Mouse (Mus musculus) right cerebral cortex, postnatal 10 days (tissue): ENCODE measurements around the gene Zic1.

ENCODE experiments used
- DNase-seq, 2 experiments: peaks; one replicate each; pipeline ENCODE4 v3.0.0; 2021; ENCODE audit warnings: low spot score in 2 of 2

Zic1 gene

DNA sequence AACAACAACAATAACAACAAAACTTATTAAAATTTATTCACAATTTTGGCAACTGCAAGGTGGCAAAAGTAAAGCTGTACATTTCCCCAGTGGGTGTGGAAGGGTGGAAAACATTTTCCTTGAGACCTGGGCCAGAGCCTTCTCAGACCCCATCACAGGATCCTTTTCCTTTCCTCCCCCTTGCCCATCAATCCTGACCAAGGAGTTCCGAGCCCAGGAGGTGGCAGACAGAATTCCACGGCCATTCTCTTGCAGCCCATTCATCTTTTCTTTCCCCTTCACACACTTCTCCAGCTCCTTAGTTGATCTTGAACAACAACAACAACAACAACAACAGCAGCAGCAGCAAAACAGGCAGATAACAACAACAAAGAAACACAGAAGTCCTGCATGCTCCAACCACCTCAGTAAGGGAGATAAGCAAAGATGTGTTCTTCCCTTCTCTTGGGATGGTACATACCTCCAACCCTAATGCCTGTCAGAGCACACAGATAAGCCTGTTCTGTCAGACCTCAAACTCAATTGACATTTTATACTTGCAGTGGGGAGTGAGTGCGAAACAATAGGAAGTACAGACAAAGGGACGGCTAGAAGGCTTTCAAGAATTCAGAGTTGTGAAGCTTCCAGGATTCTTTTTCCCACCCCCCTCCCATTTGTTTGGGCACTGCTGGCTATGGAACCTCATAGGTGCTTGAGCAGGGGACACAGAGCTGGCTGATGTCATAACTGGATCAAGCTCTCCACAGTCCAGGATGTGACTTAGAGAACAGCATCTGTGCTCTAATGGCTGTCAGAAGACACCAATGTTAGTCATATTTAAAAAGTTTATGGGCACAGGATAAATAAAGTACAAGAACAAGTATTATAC is 19.3 kb upstream of the Zic1 start:
- DNase-seq, result no peak

DNA sequence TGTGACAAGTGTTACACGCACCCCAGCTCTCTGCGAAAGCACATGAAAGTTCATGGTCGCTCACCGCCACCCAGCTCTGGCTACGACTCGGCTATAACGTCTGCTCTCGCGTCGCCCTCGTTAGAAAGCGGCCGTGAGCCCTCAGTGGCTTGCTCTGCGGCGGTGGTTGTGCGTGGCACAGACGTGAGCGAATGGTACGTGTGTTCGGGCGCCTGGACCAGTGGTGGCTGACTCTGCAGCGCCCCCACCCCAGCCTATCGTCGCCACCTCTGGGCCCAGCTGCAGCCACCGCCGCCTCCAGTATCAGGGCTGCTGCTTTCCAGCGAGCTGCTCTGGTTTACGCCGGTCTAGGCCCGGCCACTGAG is 18.5 kb upstream of the Zic1 start:
- DNase-seq, result no peak

DNA sequence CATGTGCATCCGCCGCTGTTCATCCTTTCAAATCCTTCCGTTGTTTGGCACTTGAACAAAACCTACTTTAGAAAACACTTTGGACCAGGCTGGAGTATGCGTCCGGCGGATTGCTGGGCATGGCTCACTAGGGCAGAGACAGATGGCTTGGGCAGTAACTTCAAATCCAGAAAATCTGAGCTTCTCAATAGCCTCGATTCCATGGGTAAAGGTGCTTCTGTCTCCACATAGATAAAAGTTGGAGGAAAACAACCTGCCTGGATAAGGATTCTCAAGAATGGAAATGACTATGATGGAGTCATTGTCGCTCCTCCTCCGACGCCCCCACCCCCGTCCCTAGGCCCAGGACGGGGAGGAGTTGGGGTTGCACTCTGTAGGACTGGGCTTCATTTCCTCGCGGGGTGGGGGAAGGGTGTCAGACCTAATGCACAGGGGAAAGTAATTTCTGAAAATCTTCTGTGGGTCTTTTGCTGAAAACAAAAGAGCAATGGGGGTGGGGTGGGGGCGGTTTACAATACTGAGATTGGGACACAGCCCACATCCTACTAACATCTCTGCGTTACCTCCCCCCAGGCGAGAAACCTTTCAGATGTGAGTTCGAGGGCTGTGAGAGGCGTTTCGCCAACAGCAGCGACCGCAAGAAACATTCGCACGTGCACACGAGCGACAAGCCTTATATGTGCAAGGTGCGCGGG is 18.0 kb upstream of the Zic1 start:
- no peak for DNase-seq

DNA sequence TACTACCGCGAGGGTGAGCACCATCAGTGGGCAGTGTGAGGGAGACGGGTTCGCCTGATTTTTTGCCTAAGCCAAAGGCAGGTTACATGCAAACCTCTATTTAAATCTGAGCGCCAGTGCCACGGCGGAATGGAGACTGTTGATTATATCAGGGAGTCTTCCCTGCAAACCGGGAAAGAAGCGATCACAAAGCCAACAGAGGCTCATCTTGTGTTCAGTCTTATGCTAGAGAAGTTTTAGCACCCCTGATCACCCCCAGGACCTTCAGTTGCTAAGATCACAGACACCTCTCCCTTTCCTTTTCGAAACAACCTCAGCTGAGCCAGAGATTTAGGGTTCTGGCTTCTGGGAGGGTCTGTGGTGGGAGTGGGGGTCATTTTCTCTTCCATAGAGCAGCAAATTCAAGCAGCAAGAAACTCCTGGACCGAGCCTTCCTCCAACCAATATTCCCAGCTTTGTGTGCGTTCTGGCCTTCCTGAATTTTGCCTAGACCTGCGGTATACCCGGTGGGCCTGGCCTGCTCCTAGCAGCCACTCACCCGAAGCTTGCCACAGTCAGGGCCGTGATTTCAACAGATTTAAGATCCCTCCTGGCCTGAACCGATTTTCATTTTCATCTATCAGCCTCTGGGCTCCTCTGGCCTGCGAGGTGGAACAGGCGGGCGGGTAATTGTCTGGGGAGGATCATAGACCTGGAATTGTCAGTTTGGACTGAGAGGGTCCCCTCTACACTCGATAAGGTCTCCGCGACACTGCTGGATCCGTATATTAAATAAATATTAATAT is 17.1 kb upstream of the Zic1 start:
- no peak for DNase-seq

DNA sequence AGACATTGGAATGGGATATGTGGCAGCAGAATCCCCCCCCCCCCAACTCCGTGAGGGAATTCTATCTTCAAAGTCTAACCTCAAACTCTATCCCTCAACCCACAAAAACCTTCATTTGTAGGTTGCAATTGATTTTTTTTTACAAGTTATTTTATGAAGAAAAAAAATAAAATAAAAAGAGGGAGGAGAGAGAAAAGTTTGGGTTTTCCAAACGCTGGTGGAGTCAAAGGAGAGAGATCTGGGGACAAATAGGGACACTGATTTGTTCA is 16.4 kb upstream of the Zic1 start:
- DNase-seq, result no peak

DNA sequence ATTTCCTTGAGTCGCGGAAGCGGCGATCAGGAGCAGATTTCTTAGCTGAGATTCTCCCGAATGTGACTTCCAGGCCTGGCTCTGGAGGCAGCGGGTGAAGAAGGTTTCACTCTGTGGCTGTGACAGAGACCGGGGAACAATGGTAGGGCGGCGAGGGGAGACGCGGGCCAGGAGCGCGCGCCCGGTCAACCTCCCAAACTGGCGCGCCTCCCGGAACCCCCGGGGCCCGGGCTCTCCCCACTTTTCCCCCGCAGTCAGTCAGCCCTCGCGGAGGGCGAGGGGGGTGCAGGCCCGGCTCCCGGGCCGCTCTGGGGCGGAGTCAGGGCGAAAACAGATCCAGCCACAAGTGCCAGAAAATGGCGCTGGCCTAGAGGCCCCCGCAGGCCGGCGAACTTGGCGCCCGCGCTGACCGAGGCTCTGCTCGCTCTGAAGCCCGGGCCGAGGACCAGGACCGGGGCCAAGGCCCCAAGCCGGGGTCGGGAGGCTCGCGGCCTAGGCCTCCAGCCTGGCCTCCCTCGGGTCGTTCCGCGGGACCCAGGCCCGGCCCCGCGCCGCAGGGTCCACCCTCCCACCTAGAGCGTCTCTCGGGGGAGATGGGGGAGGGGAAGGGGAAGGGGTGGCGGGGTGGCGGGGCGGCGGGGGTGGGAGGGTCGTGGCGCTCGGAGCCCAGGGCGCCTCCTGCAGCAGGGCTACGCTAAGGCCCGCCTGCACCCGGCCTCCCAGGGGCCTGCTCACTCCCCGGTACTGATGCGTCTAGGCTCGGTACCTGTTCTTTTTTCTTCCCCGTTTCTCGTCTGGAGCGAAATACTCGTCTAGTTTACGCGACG is 15.9 kb upstream of the Zic1 start:
- DNase-seq, result peak in 1 of 2 experiments; percentile 46

DNA sequence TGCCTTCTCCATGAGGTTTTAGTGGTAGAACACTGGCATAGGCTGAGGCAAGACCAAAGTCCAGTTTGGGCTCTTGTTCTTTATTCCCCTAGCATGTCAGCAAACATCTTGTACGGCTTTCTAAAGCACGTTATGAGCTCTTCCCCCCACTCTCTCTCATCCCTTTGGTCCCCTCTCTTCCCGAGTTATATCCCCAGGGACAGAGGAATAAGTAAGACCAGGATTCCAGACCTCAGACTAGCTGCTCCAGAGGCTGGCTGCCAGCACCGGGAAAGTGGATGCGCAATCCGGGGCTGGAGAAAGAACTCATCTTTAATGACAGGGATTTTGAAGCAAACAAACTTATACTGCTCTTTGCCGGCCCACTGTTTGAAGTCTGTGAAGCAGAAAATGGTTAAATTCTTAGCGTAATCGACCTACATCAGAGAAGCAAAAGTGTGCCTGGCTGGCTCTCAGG is 14.9 kb upstream of the Zic1 start:
- DNase-seq, result no peak

DNA sequence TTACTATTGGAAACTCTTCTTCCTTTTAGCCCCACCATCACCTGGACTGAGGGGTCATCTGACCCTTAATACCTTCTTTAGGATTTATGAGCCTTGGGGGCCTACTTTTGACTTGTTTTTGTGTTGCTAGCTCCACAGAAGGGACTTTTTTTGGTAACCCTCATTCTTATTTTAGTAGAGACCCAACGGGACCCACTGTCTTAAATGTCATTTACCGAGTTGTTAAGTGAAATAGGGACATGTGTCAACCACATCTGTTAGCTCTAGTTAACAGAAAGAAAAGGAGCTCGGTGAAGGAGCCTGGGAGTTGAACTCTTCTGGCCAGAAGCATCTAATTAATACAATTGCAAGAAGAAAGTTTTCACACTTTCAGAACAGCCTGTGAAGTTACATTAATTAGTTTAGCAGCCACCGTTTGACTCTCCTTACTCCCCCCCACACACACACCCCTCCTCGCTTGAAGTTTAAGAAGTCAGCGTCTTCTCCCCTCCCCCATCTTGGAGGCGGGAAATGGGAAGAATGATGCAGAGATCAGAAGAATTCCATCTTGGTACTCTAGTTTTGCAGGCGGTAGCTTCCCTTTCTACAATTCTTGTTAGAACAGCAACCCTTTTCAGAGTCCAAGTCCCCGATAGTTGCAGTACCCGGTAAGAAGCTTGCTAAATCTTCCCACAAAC is 14.3 kb upstream of the Zic1 start:
- DNase-seq, result no peak

DNA sequence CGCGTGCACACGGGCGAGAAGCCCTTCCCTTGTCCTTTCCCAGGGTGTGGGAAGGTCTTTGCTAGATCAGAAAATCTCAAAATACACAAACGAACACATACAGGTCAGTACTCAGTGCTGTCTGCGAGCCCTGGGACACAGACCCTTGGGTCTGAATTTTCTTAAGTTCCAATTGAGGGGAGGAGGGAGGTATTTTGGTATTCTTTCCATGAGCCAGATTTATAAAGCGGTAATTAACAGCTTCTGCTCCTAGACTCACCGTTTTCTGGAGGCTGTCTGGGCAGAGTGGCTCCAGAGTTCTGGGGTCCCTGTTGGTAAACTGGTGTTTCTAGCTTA is 13.7 kb upstream of the Zic1 start:
- no peak for DNase-seq

DNA sequence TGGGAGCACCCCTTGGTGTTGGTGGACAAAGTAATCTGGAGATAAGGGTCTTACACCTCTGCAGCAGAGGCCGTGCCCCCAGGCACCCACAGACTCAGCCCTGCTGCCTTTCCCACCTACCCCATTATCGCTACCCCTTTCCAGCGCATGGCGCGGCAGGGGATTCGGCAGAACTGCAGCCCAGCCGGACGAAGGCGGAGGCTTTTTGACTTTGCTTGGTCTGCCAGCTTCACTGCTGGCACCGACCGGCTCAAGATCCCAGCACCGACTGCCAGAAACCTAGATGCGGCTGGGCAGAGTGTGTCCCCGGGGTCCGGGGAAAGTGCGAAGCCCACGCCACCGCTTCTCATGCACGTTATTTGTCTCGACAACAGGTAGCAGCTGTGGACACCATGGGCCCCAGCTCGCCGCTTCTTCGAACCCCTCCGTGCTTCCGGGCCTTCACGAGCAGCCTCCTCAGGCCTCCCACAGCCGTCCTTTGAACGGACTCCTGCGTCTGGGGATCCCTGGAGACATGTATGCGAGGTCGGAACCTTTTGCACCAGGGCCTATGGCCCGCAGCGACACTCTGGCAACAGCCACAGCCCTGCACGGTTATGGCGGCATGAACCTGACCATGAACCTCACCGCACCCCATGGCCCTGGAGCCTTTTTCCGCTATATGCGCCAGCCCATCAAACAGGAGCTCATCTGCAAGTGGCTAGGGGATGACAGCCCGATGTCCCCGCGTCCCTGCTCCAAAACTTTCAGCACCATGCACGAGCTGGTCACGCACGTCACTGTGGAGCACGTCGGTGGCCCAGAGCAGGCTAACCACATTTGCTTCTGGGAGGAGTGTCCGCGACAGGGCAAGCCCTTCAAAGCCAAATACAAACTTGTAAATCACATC is 13.0 kb upstream of the Zic1 start:
- DNase-seq, result no peak

DNA sequence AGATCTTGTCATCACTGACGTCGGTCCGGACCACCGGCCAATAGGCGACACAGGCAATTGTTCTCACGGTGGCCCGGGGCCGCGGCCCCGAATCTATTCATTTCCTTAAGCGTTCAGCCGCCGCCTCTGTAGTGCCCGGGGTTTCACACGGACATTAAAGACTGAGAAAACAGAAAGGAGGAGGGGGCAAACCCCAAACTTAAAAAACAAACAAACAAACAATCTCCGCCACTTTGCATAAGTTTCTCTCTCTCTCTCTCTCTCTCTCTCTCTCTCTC is 12.2 kb upstream of the Zic1 start:
- DNase-seq, result no peak

DNA sequence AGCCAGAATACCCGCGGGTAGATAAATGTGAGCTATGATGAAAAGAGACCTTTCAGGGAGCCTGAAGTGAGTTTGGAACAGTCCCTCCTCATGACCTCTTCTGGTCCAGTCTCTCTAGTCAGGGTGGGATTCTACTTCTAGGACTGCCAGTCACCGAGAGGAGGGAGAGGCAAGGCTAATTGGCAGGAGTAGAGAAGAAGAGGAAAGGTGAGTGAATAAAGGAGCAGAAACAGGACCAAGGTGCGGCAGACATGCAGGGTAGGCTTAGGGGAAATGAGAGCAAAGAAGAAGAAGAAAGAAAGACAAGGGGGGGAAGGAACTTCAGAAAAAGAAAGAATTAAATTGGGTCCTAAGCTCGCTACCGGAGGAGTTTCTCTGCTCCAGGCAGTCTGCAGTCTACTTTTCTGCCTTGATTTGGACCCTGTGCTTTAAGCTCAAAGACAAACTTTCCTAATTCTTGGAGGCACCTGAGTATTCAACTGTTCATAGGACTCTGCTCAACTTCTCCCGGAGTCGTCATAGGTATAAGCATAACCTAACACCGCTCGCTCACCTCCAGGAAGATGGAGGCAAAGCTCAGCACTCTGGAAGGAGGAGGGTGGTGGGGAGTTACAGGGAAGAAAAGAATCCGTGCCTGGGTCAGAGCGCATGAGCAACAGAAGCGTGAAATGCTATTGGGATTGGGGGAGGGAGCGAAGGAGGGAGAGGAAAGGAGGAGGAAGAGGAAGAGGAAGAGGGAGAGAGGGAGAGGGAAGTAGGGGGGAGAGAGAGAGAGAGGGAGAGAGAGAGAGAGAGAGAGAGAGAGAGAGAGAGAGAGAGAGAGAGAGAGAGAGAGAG is 11.6 kb upstream of the Zic1 start:
- DNase-seq, result no peak

DNA sequence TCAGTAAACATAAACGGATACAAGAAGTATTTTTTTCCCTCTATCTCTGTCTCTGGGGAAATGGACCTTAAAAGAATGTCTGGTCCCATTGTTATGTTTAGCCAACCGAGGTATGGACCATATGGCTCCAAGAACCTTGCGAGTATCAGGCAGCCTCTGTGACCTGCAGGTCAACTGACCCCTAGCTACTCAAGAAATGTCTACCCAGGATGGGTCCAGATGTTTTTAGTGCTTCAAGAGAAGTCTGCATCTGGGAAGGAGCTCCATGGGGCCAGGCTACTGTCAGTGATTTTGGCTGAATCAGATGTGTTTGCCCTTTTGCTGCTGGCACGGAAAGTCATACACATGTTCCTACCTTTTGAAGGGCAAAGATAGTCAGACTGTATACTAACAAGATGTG is 9.1 kb upstream of the Zic1 start:
- no peak for DNase-seq

DNA sequence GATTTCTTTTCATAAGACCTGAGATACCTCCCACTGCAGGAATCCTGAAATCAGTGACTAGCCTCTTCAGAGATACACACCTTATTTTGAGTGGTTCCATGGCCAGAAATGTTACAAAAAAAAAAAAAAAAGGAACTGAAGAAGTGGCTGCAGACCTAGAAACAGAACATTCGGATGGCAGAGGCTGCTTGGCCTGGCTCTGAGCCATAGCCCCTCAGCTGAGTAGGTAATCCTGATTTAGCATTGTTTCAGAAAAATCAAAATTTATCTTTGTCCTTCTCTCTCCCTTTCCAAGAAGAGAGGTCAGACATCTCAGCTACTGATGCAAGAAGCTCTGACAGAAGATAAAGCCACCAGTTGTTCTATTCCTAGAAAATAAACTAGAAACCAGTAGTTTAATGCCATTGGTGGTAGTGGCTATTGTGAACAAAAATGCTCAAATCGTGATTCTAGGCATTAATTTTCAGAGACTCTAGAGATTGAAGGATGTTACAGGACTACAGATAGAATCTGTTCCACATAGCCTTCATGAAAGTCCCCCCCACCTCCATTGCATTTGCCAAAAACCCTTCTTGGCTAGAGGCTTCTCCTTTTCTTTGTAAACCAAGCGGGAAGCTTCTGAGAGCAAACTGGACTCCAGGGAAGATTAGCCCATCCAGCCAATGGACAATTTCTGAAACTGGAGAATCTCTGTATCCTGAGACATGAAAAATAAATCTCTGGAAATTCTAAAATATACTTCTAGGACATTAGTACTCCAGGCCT is 8.4 kb upstream of the Zic1 start:
- no peak for DNase-seq

DNA sequence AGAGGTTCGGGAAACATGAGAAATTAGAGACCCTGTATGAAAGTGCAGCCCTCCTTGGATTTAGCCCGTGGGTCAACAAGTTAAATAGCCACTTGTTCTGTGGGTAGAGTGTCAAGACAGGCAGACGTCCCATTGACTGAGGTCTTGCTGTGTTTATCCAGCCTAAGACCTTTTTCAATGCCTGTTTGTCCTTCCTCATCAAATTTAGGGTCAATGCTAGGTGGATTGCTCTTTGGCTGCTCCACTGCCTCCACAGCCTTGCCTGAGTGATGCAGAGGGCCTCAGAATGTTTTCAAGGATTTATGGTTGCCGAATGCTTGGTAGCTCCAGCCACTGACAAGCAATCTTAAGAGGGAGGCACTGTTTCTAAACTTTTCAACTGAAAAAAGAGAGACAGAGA is 6.0 kb upstream of the Zic1 start:
- DNase-seq, result no peak

DNA sequence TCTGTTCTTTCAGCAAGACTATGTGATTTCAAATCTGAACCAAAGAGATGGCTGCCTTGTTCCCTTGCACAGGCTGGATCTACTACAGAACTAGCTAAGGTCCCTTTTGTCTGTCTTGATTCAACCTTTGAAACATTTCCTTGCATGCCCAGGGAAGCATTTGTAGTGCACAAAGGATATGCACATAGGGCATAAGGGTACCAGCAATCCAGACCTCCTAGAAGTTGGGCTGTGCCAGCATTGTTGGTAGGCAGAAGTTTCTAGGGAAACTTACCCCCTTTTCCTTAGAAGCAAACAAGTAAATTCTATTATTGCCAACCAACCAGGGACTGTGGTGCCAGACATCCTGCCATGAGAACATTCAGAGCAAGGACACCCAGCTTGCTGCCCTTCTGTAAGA is 5.4 kb upstream of the Zic1 start:
- no peak for DNase-seq

DNA sequence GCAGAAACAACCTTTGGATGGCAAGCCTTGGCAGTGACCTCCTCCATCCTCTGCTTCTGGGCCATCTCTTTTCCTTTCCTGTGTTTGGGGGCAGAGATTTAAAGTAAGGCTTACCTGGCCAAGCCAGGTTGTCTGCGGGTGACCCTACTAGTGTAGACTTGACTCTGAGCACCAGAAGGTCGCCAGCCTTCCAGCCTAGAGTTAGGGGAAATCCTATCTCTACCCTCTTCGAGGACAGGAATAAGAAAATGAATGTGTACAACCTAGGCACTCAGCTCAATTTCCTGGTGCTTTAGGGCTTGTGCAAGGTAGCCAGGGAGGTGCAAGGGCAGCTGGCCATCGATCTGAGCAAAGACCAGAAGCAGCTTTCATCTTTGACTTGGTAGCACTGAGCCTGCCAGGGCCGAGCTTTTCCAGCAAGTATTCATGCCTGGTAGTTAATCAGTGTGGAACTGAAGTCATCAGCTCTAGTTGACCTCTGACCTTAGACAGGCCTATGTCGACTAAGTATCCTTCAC is 4.6 kb upstream of the Zic1 start:
- DNase-seq, result no peak

DNA sequence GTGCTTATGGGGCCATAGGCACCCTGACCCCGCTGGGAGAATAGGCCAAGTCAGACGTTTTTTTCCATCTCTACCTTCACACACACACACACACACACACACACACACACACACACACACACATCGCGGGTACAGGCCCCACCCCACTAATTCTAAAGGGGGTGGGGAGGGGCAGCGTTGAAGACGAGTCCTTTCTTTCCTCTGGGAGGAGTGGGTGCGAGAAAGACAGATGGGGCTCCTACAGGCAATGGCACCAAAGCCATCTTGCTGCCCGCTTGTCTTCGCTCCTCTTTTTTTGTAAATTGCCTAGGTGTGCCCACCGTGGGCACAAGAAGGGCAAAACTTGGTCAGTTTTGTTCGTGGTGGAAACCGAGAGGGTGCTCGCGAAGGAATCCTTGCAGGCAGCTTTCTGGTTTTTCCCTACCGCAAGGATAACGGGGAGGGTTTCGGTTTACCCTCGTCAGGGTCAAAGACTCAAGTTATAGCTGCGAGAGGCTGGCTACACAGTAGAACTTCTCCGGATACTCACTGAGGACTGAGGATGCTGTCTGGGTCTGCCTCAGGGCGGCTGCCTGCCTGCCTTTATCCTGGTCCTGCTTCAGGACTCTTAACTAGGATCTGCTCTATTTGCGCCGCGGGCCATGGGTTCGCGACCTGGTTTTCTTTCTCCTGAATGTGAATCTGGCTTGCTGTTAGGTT is 3.8 kb upstream of the Zic1 start:
- no peak for DNase-seq
